Mouse (Mus musculus): Measurements from ENCODE around the gene Grm4. TPM values are rescaled to one million over a fixed set of nuclear protein-coding genes. Genes with fewer than 3 reads are reported as not detected.

The Grm4 gene
- not detected in 2 replicates for polyA plus RNA-seq (2015; fragmentation: Nextera tagmentation; extraction: Ambion mirVana)

- Histone ChIP-seq H3K4me1 (ENCODE audit: control insufficient read depth, low read depth, low read length) (no peaks in the 10 kb centered on the region), H3K9me3 (replicated peaks; ENCODE audit: control insufficient read depth, low read length) (no peaks in the 10 kb centered on the region), H3K4me3 (ENCODE audit: low read depth, low read length) (no peak within 1 kb of the TSS), H3K4me2 (ENCODE audit: low read depth, low read length) (no peak within 1 kb of the TSS), H3K27ac (ENCODE audit: low read length) (no peak within 1 kb of the TSS), H3K36me3 (ENCODE audit: control insufficient read depth, insufficient read depth) (no peaks in the 10 kb centered on the region), H3K27me3 (ENCODE audit: control insufficient read depth, insufficient read depth, low read depth, low read length) (peaks cover 25% of the 10 kb centered on the region), H3K9ac (ENCODE audit: low read depth, low read length) (no peak within 1 kb of the TSS)
- 52% methylated on average over 5 of the region's 5 CpGs for WGBS (ENCODE audit: insufficient replicate concordance)
- ATAC-seq (ENCODE audit: low read depth) = no peak
Measured at GRCm38 (mm10) chr17:27521303-27521702, at the start of gene Grm4. TSS of gene Grm4 (minus strand) at chr17:27521403.

- H3K27ac ChIP-seq (ENCODE audit: low read length) = no peak overlapping the region
- no peaks in the 10 kb centered on the region for H3K27me3 ChIP-seq (ENCODE audit: control insufficient read depth, insufficient read depth, low read depth, low read length)
- H3K4me2 ChIP-seq (ENCODE audit: low read depth, low read length) = no peak overlapping the region
- 82% methylated on average over 5 of the region's 5 CpGs for WGBS (ENCODE audit: insufficient replicate concordance)
- H3K36me3 ChIP-seq (ENCODE audit: control insufficient read depth, insufficient read depth) = no peaks in the 10 kb centered on the region
- H3K9ac ChIP-seq (ENCODE audit: low read depth, low read length) = no peak overlapping the region
- H3K4me1 ChIP-seq (ENCODE audit: control insufficient read depth, low read depth, low read length) = peaks cover 28% of the 10 kb centered on the region
- no peaks in the 10 kb centered on the region for H3K9me3 ChIP-seq (replicated peaks; ENCODE audit: control insufficient read depth, low read length)
- H3K4me3 ChIP-seq (ENCODE audit: low read depth, low read length) = no peak overlapping the region
- ATAC-seq (ENCODE audit: low read depth) = no peak
Measured at GRCm38 (mm10) chr17:27568228-27568627, 47.0 kb upstream of the Grm4 start.

- Histone ChIP-seq H3K9ac (ENCODE audit: low read depth, low read length) (peak overlapping the region; percentile 43), H3K27me3 (ENCODE audit: control insufficient read depth, insufficient read depth, low read depth, low read length) (no peaks in the 10 kb centered on the region), H3K4me1 (ENCODE audit: control insufficient read depth, low read depth, low read length) (peaks cover 37% of the 10 kb centered on the region), H3K36me3 (ENCODE audit: control insufficient read depth, insufficient read depth) (peaks cover 4% of the 10 kb centered on the region; the same call in 1 of the 2 replicates), H3K4me3 (ENCODE audit: low read depth, low read length) (peak overlapping the region; percentile 72), H3K4me2 (ENCODE audit: low read depth, low read length) (peak overlapping the region; percentile 95), H3K9me3 (replicated peaks; ENCODE audit: control insufficient read depth, low read length) (no peaks in the 10 kb centered on the region), H3K27ac (ENCODE audit: low read length) (no peak overlapping the region)
- WGBS (ENCODE audit: insufficient replicate concordance) = 2% methylated on average over 13 of the region's 13 CpGs
- no peak for ATAC-seq (ENCODE audit: low read depth)
Measured at GRCm38 (mm10) chr17:27565942-27566267, 44.7 kb upstream of the Grm4 start.

DNA sequence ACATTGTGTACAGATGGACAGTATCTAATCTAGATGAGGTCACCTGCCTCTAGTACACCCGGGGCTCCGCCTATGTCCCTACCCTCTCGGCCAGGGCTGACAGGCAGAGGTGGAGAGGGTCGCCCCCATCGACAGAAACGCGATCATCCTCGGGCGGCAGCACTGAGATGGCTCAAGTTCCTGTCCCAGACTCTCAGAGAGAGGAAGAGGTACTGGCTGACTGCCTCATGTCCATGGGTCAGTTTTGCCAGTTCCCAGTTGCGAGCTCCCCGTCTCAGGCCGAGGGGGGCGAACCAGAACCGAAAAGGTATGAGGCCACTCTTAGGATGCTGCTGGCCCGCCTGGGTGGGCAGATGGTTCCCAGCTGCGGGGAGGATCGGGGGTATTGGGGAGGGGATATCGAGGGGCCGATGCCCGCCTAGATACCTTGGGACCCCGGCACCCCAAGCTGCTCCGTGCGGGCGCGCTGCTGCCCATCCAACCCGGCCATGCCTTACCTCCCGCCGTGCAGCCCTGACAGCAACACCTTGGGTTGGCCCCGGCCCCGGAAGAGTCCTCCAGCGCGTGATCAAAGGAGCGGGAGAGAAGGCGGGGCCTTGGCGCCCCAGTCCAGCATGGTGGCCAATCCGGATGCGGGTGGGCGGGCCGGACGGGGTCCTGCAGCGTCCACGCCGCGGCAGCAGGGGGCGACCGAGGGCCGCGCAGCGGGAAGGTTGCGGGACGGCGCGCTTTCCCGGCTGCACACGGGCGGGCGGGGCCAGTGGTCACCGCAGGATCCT is 44.1 kb upstream of the Grm4 start, which contains the start of gene AI413582:
TSS of gene AI413582 (minus strand) at position 594 of the 779 bp plus-strand sequence.
- Histone ChIP-seq H3K27me3 (ENCODE audit: control insufficient read depth, insufficient read depth, low read depth, low read length) (no peaks in the 10 kb centered on the region), H3K9me3 (replicated peaks; ENCODE audit: control insufficient read depth, low read length) (no peaks in the 10 kb centered on the region), H3K4me2 (ENCODE audit: low read depth, low read length) (peak within 1 kb of the TSS; percentile 95), H3K36me3 (ENCODE audit: control insufficient read depth, insufficient read depth) (peaks cover 4% of the 10 kb centered on the region; the same call in 1 of the 2 replicates), H3K4me3 (ENCODE audit: low read depth, low read length) (peak within 1 kb of the TSS; percentile 72), H3K27ac (ENCODE audit: low read length) (peak within 1 kb of the TSS; percentile 62), H3K9ac (ENCODE audit: low read depth, low read length) (peak within 1 kb of the TSS; percentile 77), H3K4me1 (ENCODE audit: control insufficient read depth, low read depth, low read length) (peaks cover 37% of the 10 kb centered on the region)
- WGBS (ENCODE audit: insufficient replicate concordance) = under 1% methylated on average over 57 of the region's 58 CpGs
- ATAC-seq (ENCODE audit: low read depth) = peak; percentile 96

GRCm38 (mm10) chr17:27564391-27565162 is 43.4 kb upstream of the Grm4 start:
- peak overlapping the region; percentile 95 for H3K4me2 ChIP-seq (ENCODE audit: low read depth, low read length)
- ATAC-seq (ENCODE audit: low read depth) = no peak
- no peaks in the 10 kb centered on the region for H3K9me3 ChIP-seq (replicated peaks; ENCODE audit: control insufficient read depth, low read length)
- H3K9ac ChIP-seq (ENCODE audit: low read depth, low read length) = peak overlapping the region; percentile 77
- 7% methylated on average over 20 of the region's 20 CpGs for WGBS (ENCODE audit: insufficient replicate concordance)
- peaks cover 42% of the 10 kb centered on the region for H3K4me1 ChIP-seq (ENCODE audit: control insufficient read depth, low read depth, low read length)
- peak overlapping the region; percentile 62; the same call in 1 of the 2 replicates for H3K27ac ChIP-seq (ENCODE audit: low read length)
- peaks cover 4% of the 10 kb centered on the region; the same call in 1 of the 2 replicates for H3K36me3 ChIP-seq (ENCODE audit: control insufficient read depth, insufficient read depth)
- peak overlapping the region; percentile 72 for H3K4me3 ChIP-seq (ENCODE audit: low read depth, low read length)
- H3K27me3 ChIP-seq (ENCODE audit: control insufficient read depth, insufficient read depth, low read depth, low read length) = no peaks in the 10 kb centered on the region

DNA sequence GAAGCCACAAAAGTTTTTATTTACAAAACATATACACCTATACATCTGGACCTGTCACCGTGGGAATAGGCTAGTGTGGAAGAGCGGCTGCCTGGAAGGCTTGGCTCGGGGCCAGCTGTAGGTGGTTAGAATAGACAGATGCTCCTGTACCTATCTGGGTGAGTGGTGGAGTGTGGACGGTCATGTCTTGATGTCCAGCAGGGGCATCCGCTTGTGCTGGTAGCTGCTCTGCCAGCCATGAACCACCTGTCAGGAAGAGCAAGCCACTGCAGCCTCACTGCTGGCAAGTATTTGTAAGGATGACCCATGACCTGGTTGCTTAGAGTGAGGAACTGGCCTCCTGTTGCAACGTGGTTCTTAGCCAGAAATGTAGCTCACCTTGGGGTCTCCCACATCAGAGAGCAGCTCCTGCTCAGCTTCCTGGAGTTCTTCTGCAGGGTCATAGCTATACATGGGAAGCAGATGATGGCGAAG is 42.6 kb upstream of the Grm4 start:
- WGBS (ENCODE audit: insufficient replicate concordance) = 48% methylated on average over 7 of the region's 7 CpGs

GRCm38 (mm10) chr17:27561809-27562526 is 40.8 kb upstream of the Grm4 start:
- Histone ChIP-seq H3K4me2 (ENCODE audit: low read depth, low read length) (no peak overlapping the region), H3K27ac (ENCODE audit: low read length) (no peak overlapping the region), H3K36me3 (ENCODE audit: control insufficient read depth, insufficient read depth) (peaks cover 4% of the 10 kb centered on the region; the same call in 1 of the 2 replicates), H3K9me3 (replicated peaks; ENCODE audit: control insufficient read depth, low read length) (no peaks in the 10 kb centered on the region), H3K4me1 (ENCODE audit: control insufficient read depth, low read depth, low read length) (peaks cover 61% of the 10 kb centered on the region), H3K4me3 (ENCODE audit: low read depth, low read length) (no peak overlapping the region), H3K27me3 (ENCODE audit: control insufficient read depth, insufficient read depth, low read depth, low read length) (no peaks in the 10 kb centered on the region), H3K9ac (ENCODE audit: low read depth, low read length) (no peak overlapping the region)
- WGBS (ENCODE audit: insufficient replicate concordance) = 39% methylated on average over 9 of the region's 11 CpGs
- no peak for ATAC-seq (ENCODE audit: low read depth)

More for the DNA sequence above, 42.6 kb upstream of the Grm4 start:
- H3K4me1 ChIP-seq (ENCODE audit: control insufficient read depth, low read depth, low read length) = peaks cover 48% of the 10 kb centered on the region
- H3K27me3 ChIP-seq (ENCODE audit: control insufficient read depth, insufficient read depth, low read depth, low read length) = no peaks in the 10 kb centered on the region
- no peak overlapping the region for H3K27ac ChIP-seq (ENCODE audit: low read length)
- H3K4me3 ChIP-seq (ENCODE audit: low read depth, low read length) = no peak overlapping the region
- H3K9ac ChIP-seq (ENCODE audit: low read depth, low read length) = no peak overlapping the region
- H3K9me3 ChIP-seq (replicated peaks; ENCODE audit: control insufficient read depth, low read length) = no peaks in the 10 kb centered on the region
- no peak overlapping the region for H3K4me2 ChIP-seq (ENCODE audit: low read depth, low read length)
- ATAC-seq (ENCODE audit: low read depth) = no peak
- peaks cover 4% of the 10 kb centered on the region; the same call in 1 of the 2 replicates for H3K36me3 ChIP-seq (ENCODE audit: control insufficient read depth, insufficient read depth)

- Histone ChIP-seq H3K9ac (ENCODE audit: low read depth, low read length) (no peak overlapping the region), H3K27ac (ENCODE audit: low read length) (no peak overlapping the region), H3K4me1 (ENCODE audit: control insufficient read depth, low read depth, low read length) (peaks cover 56% of the 10 kb centered on the region), H3K36me3 (ENCODE audit: control insufficient read depth, insufficient read depth) (peaks cover 4% of the 10 kb centered on the region; the same call in 1 of the 2 replicates), H3K27me3 (ENCODE audit: control insufficient read depth, insufficient read depth, low read depth, low read length) (no peaks in the 10 kb centered on the region), H3K9me3 (replicated peaks; ENCODE audit: control insufficient read depth, low read length) (no peaks in the 10 kb centered on the region), H3K4me3 (ENCODE audit: low read depth, low read length) (no peak overlapping the region), H3K4me2 (ENCODE audit: low read depth, low read length) (no peak overlapping the region)
- 72% methylated on average over 13 of the region's 13 CpGs for WGBS (ENCODE audit: insufficient replicate concordance)
- no peak for ATAC-seq (ENCODE audit: low read depth)
Measured at GRCm38 (mm10) chr17:27560926-27561480, 39.8 kb upstream of the Grm4 start.

Data from liver, embryonic 16.5 days (tissue).